Mouse (Mus musculus) spleen, adult 2 months (tissue): ENCODE data around the gene Gm20390. TPM values are rescaled to one million over a fixed set of nuclear protein-coding genes. Genes with fewer than 3 reads are reported as not detected.

ENCODE experiments used
- DNase-seq, 2 experiments: peaks; one replicate each; pipeline versions ENCODE4 v3.0.0 to v3.0.0-alpha.2; 2012 to 2021; ENCODE audit warnings: low spot score in 2 of 2, low read depth in 1 of 2
- H3K27ac ChIP-seq: fragments of 200-500 bp; 2 replicates; pipeline ENCODE4 v1.5.1; 2012; ENCODE audit warnings: low read length, inconsistent platforms; ENCODE audit not compliant: insufficient read depth
- H3K27me3 ChIP-seq: fragments of 200-500 bp; 2 replicates; pipeline ENCODE4 v1.6.1; 2012; ENCODE audit warnings: mild to moderate bottlenecking, moderate library complexity, low read length, inconsistent platforms; ENCODE audit not compliant: control insufficient read depth, insufficient read depth
- H3K36me3 ChIP-seq: fragments of 200-500 bp; 2 replicates; pipeline ENCODE4 v1.6.1; 2012; ENCODE audit warnings: mild to moderate bottlenecking, low read length, inconsistent platforms; ENCODE audit not compliant: control insufficient read depth, insufficient read depth
- H3K4me1 ChIP-seq: fragments of 200-500 bp; 2 replicates; pipeline ENCODE4 v1.6.1; 2011; ENCODE audit warnings: inconsistent platforms; ENCODE audit not compliant: control insufficient read depth, insufficient read depth, insufficient read length
- H3K4me3 ChIP-seq: fragments of 200-500 bp; 2 replicates; pipeline ENCODE4 v1.5.1; 2011; ENCODE audit warnings: mild to moderate bottlenecking, inconsistent platforms; ENCODE audit not compliant: insufficient read depth, insufficient read length; ENCODE audit errors: extremely low read depth
- CTCF ChIP-seq: fragments of 200-500 bp; IDR thresholded peaks from 2 replicates; pipeline ENCODE4 v1.5.1; 2011; ENCODE audit warnings: mild to moderate bottlenecking, inconsistent platforms; ENCODE audit not compliant: insufficient read depth, insufficient read length, insufficient replicate concordance; ENCODE audit errors: extremely low read depth
- POLR2A ChIP-seq: fragments of 200-500 bp; IDR thresholded peaks from 2 replicates; pipeline ENCODE4 v1.6.1; 2011; ENCODE audit warnings: low read depth, low read length, inconsistent platforms
- WGBS: fragments of 180-500 bp; shearing (Covaris S2); methylation state at CpG from one replicate; pipeline ENCODE4 v1.1.7; 2018; 5-methylcytosine and 5-hydroxymethylcytosine counted together
- polyA plus RNA-seq: library from polyadenylated mRNA; depleted of rRNA; stranded (reverse); fragments of >200 nt; gene quantifications from 2 replicates; pipeline ENCODE4 v1.2.3, GENCODE M21; 2012

Gm20390 gene
- polyA plus RNA-seq, 1 experiment = 6.0 TPM

- peak overlapping the region; percentile 94 for H3K27ac ChIP-seq
- H3K36me3 ChIP-seq = peaks cover 14% of the 10 kb centered on the region
- peaks cover 13% of the 10 kb centered on the region; the same call in 1 of the 2 replicates for H3K4me1 ChIP-seq
- no peaks in the 10 kb centered on the region for H3K27me3 ChIP-seq
- peak overlapping the region; percentile 93 for H3K4me3 ChIP-seq
- peak; percentile 80 to 95 for DNase-seq
- peak; percentile 3; the same call in 1 of the 2 replicates for TF ChIP-seq POLR2A
- no peak for TF ChIP-seq CTCF
- WGBS = under 1% methylated on average over 67 of the region's 67 CpGs
Measured at GRCm38 (mm10) chr11:93955256-93956150, 12.6 kb downstream of the Gm20390 start.

GRCm38 (mm10) chr11:93954738-93955255 is 13.3 kb downstream of the Gm20390 start:
- Histone ChIP-seq H3K4me3 (peak overlapping the region; percentile 93), H3K4me1 (peaks cover 13% of the 10 kb centered on the region; the same call in 1 of the 2 replicates), H3K27ac (peak overlapping the region; percentile 94; the same call in 1 of the 2 replicates), H3K27me3 (no peaks in the 10 kb centered on the region), H3K36me3 (peaks cover 13% of the 10 kb centered on the region)
- 40% methylated on average over 13 of the region's 13 CpGs for WGBS
- TF ChIP-seq CTCF = no peak
- no peak for TF ChIP-seq POLR2A
- no peak for DNase-seq

- no peak for DNase-seq
- 87% methylated on average over 5 of the region's 5 CpGs for WGBS
- no peak overlapping the region for H3K27ac ChIP-seq
- H3K27me3 ChIP-seq = no peaks in the 10 kb centered on the region
- no peak for TF ChIP-seq POLR2A
- no peak for TF ChIP-seq CTCF
- peaks cover 13% of the 10 kb centered on the region; the same call in 1 of the 2 replicates for H3K4me1 ChIP-seq
- no peak overlapping the region for H3K4me3 ChIP-seq
- H3K36me3 ChIP-seq = peaks cover 11% of the 10 kb centered on the region
Measured at GRCm38 (mm10) chr11:93952376-93952775, 15.7 kb downstream of the Gm20390 start.

GRCm38 (mm10) chr11:93950045-93950444 is 18.0 kb downstream of the Gm20390 start:
- no peaks in the 10 kb centered on the region for H3K27me3 ChIP-seq
- no peak for DNase-seq
- H3K36me3 ChIP-seq = peaks cover 13% of the 10 kb centered on the region
- TF ChIP-seq CTCF = no peak
- TF ChIP-seq POLR2A = no peak
- H3K4me1 ChIP-seq = peaks cover 6% of the 10 kb centered on the region; the same call in 1 of the 2 replicates
- no peak overlapping the region for H3K4me3 ChIP-seq
- 95% methylated on average over 1 of the region's 1 CpGs for WGBS
- H3K27ac ChIP-seq = no peak overlapping the region

- no peak overlapping the region for H3K4me3 ChIP-seq
- DNase-seq = no peak
- peaks cover 15% of the 10 kb centered on the region for H3K36me3 ChIP-seq
- TF ChIP-seq POLR2A = no peak
- TF ChIP-seq CTCF = no peak
- 89% methylated on average over 9 of the region's 9 CpGs for WGBS
- H3K27ac ChIP-seq = no peak overlapping the region
- no peaks in the 10 kb centered on the region; the same call in 1 of the 2 replicates for H3K4me1 ChIP-seq
- H3K27me3 ChIP-seq = no peaks in the 10 kb centered on the region
Measured at GRCm38 (mm10) chr11:93948887-93949567, 19.1 kb downstream of the Gm20390 start.

- Histone ChIP-seq H3K36me3 (peaks cover 5% of the 10 kb centered on the region; the same call in 1 of the 2 replicates), H3K4me3 (no peak overlapping the region), H3K27me3 (no peaks in the 10 kb centered on the region), H3K4me1 (peaks cover 2% of the 10 kb centered on the region; the same call in 1 of the 2 replicates), H3K27ac (no peak overlapping the region)
- WGBS = 91% methylated on average over 3 of the region's 3 CpGs
- no peak for TF ChIP-seq POLR2A
- no peak for TF ChIP-seq CTCF
- DNase-seq = no peak
Measured at GRCm38 (mm10) chr11:93944986-93945385, 23.1 kb downstream of the Gm20390 start.

- peaks cover 2% of the 10 kb centered on the region; the same call in 1 of the 2 replicates for H3K4me1 ChIP-seq
- DNase-seq = peak; percentile 22 to 28
- no peak overlapping the region for H3K27ac ChIP-seq
- no peak overlapping the region for H3K4me3 ChIP-seq
- TF ChIP-seq CTCF (no peak), POLR2A (no peak)
- no peaks in the 10 kb centered on the region for H3K27me3 ChIP-seq
- 13% methylated on average over 2 of the region's 2 CpGs for WGBS
- peaks cover 7% of the 10 kb centered on the region; the same call in 1 of the 2 replicates for H3K36me3 ChIP-seq
Measured at GRCm38 (mm10) chr11:93940906-93941305, 27.2 kb downstream of the Gm20390 start.
